20 mouse cellular contexts compared by ENCODE assay signal in genomic region chr6:90532575-90533190, GRCm38 (mm10). TPM values are rescaled to one million over a fixed set of nuclear protein-coding genes. Genes with fewer than 3 reads are reported as not detected.
DNase-seq lines count a peak whose midpoint lies in the region; ATAC-seq lines count a peak whose summit lies in the region.
"Had no signal": no experiment of that assay in that cellular context is flagged by ENCODE, and none has a peak within 500 bp of the region (broad histone marks: within the 10 kb centered on the region; RNA-seq: fewer than 3 reads in every experiment).

No protein-coding gene starts in this region.

- no peak overlapping the region for H3K27ac ChIP-seq in heart, embryonic 11.5 days (ENCODE audit: low read depth, low read length)
- no peak overlapping the region for H3K27ac ChIP-seq in midbrain, embryonic 14.5 days (replicated peaks; ENCODE audit: low read depth, low read length)
- H3K27ac ChIP-seq in hindbrain, embryonic 11.5 days (ENCODE audit: low read depth, low read length): no peak overlapping the region
- H3K27ac ChIP-seq: embryonic facial prominence, embryonic 10.5 days; embryonic facial prominence, embryonic 12.5 days had no signal

- H3K9me3 ChIP-seq in heart, embryonic 11.5 days (replicated peaks; ENCODE audit: control insufficient read depth, low read length): no peaks in the 10 kb centered on the region
- H3K9me3 ChIP-seq in midbrain, embryonic 14.5 days (ENCODE audit: control insufficient read depth, low read length): no peaks in the 10 kb centered on the region
- H3K9me3 ChIP-seq in hindbrain, embryonic 11.5 days (ENCODE audit: control insufficient read depth, low read length): no peaks in the 10 kb centered on the region
- H3K9me3 ChIP-seq: embryonic facial prominence, embryonic 10.5 days; embryonic facial prominence, embryonic 12.5 days; G1E had no signal

- no peaks in the 10 kb centered on the region; the same call in 1 of the 2 replicates for H3K27me3 ChIP-seq in heart, embryonic 11.5 days (ENCODE audit: control insufficient read depth, insufficient read depth, low read length)
- H3K27me3 ChIP-seq in midbrain, embryonic 14.5 days (ENCODE audit: control insufficient read depth, insufficient read depth, low read length): no peaks in the 10 kb centered on the region
- H3K27me3 ChIP-seq in hindbrain, embryonic 11.5 days (ENCODE audit: control insufficient read depth, insufficient read depth, low read length): no peaks in the 10 kb centered on the region
- H3K27me3 ChIP-seq: Patski had no signal

- no peak overlapping the region for H3K4me3 ChIP-seq in heart, embryonic 11.5 days (ENCODE audit: low read depth, low read length)
- H3K4me3 ChIP-seq in midbrain, embryonic 14.5 days (replicated peaks; ENCODE audit: low read depth, low read length): no peak overlapping the region
- no peak overlapping the region for H3K4me3 ChIP-seq in hindbrain, embryonic 11.5 days (ENCODE audit: low read depth, low read length)
- H3K4me3 ChIP-seq: embryonic facial prominence, embryonic 10.5 days; embryonic facial prominence, embryonic 12.5 days had no signal

- no peak overlapping the region for H3K4me2 ChIP-seq in heart, embryonic 11.5 days
- no peak overlapping the region for H3K4me2 ChIP-seq in midbrain, embryonic 14.5 days (ENCODE audit: low read length)
- no peak overlapping the region for H3K4me2 ChIP-seq in hindbrain, embryonic 11.5 days (replicated peaks; ENCODE audit: low read depth, low read length)
- H3K4me2 ChIP-seq: embryonic facial prominence, embryonic 12.5 days had no signal

- no peaks in the 10 kb centered on the region for H3K4me1 ChIP-seq in heart, embryonic 11.5 days (ENCODE audit: control insufficient read depth, insufficient read depth, low read length)
- peaks cover 4% of the 10 kb centered on the region; the same call in 1 of the 2 replicates for H3K4me1 ChIP-seq in midbrain, embryonic 14.5 days (ENCODE audit: control insufficient read depth, insufficient read depth, low read length)
- H3K4me1 ChIP-seq in hindbrain, embryonic 11.5 days (replicated peaks; ENCODE audit: control insufficient read depth, insufficient read depth, low read length): no peaks in the 10 kb centered on the region
- H3K4me1 ChIP-seq: embryonic facial prominence, embryonic 10.5 days; embryonic facial prominence, embryonic 12.5 days had no signal

- no peak overlapping the region for H3K9ac ChIP-seq in heart, embryonic 11.5 days (ENCODE audit: low read depth, low read length)
- no peak overlapping the region for H3K9ac ChIP-seq in midbrain, embryonic 14.5 days (replicated peaks; ENCODE audit: low read length)
- no peak overlapping the region for H3K9ac ChIP-seq in hindbrain, embryonic 11.5 days (ENCODE audit: low read depth, low read length)
- H3K9ac ChIP-seq: embryonic facial prominence, embryonic 12.5 days had no signal

- 87% methylated on average over 6 of the region's 7 CpGs for WGBS in heart, embryonic 11.5 days (ENCODE audit: insufficient replicate concordance)
- WGBS in midbrain, embryonic 14.5 days: 95% methylated on average over 5 of the region's 7 CpGs
- 96% methylated on average over 6 of the region's 7 CpGs for WGBS in hindbrain, embryonic 11.5 days

- no peaks in the 10 kb centered on the region for H3K36me3 ChIP-seq in heart, embryonic 11.5 days (ENCODE audit: control insufficient read depth, insufficient read depth, low read length)
- no peaks in the 10 kb centered on the region for H3K36me3 ChIP-seq in midbrain, embryonic 14.5 days (ENCODE audit: control insufficient read depth, insufficient read depth, low read length)
- no peaks in the 10 kb centered on the region for H3K36me3 ChIP-seq in hindbrain, embryonic 11.5 days (ENCODE audit: control insufficient read depth, insufficient read depth, low read length)
- H3K36me3 ChIP-seq: embryonic facial prominence, embryonic 10.5 days; embryonic facial prominence, embryonic 12.5 days; G1E had no signal

- no peak for ATAC-seq in heart, embryonic 11.5 days (replicated peaks; ENCODE audit: insufficient number of reproducible peaks, low FRiP score, low TSS enrichment)
- no peak for ATAC-seq in midbrain, embryonic 14.5 days (ENCODE audit: low FRiP score, low TSS enrichment)
- no peak for ATAC-seq in hindbrain, embryonic 11.5 days (ENCODE audit: low FRiP score)
- ATAC-seq: activated CD4-positive, CD25-positive, alpha-beta regulatory T cell, adult 4 months; forebrain, embryonic 14.5 days; forebrain, embryonic 16.5 days; Patski had no signal

- DNase-seq in heart, adult 11 months: peak; percentile 56
- DNase-seq in ES-CJ7 (ENCODE audit: low read depth, low spot score): peak; percentile 89
- DNase-seq in R1 (ENCODE audit: low read depth, low spot score): peak; percentile 90
- no peak for DNase-seq in midbrain, embryonic 14.5 days
- no peak for DNase-seq in hindbrain, embryonic 11.5 days (ENCODE audit: low spot score)
- no peak for DNase-seq in layer of hippocampus, adult 8-10 months (ENCODE audit: low spot score in 2 of 2)
- DNase-seq: adrenal gland, adult 8-10 months; adrenal gland, postnatal 14 days; adrenal gland, postnatal 36 days; cerebellum, adult 18-20 months; cerebellum, adult 8-10 months; cerebellum, postnatal 25 days had no signal

RNA-seq across cellular contexts. Expression of gene Aldh1l1, which starts 46.5 kb away (rescaled TPM):
- 1.00 and 1.2 TPM in 2 replicates for polyA plus RNA-seq in heart, embryonic 11.5 days (2014; fragmentation: Nextera tagmentation; extraction: Ambion mirVana)
- polyA plus RNA-seq in midbrain, embryonic 14.5 days (2014; fragmentation: Nextera tagmentation; extraction: Ambion mirVana): 44.5 and 51.9 TPM in 2 replicates
- 2.2 TPM in 2 replicates for polyA plus RNA-seq in hindbrain, embryonic 11.5 days (2014; fragmentation: Nextera tagmentation; extraction: Ambion mirVana)
- total RNA-seq in layer of hippocampus, adult 8-10 months (2022): 10 to 100 TPM; 40.8 to 52.0 (median 45.5) TPM
- polyA plus RNA-seq: G1E had no signal

Comparison
In these comparisons a context has a peak if more than half of its experiments do, and no peak if none do; other contexts are left out.
1. DNase-seq: peak in heart, adult 11 months (single experiment), ES-CJ7 (single experiment) and R1 (single experiment); none in midbrain, embryonic 14.5 days (single experiment), hindbrain, embryonic 11.5 days (single experiment) and layer of hippocampus, adult 8-10 months (0 of 2).
2. RNA of gene Aldh1l1, which starts 46.5 kb away (polyA plus RNA-seq): 44.5 to 51.9 TPM in midbrain, embryonic 14.5 days; 2.2 TPM in hindbrain, embryonic 11.5 days and 1.00 to 1.2 TPM in heart, embryonic 11.5 days; every median in the first group is over 10 times any median in the second.